Mouse (Mus musculus): Measurements from ENCODE around the gene Cldn14.

The Cldn14 gene

DNA sequence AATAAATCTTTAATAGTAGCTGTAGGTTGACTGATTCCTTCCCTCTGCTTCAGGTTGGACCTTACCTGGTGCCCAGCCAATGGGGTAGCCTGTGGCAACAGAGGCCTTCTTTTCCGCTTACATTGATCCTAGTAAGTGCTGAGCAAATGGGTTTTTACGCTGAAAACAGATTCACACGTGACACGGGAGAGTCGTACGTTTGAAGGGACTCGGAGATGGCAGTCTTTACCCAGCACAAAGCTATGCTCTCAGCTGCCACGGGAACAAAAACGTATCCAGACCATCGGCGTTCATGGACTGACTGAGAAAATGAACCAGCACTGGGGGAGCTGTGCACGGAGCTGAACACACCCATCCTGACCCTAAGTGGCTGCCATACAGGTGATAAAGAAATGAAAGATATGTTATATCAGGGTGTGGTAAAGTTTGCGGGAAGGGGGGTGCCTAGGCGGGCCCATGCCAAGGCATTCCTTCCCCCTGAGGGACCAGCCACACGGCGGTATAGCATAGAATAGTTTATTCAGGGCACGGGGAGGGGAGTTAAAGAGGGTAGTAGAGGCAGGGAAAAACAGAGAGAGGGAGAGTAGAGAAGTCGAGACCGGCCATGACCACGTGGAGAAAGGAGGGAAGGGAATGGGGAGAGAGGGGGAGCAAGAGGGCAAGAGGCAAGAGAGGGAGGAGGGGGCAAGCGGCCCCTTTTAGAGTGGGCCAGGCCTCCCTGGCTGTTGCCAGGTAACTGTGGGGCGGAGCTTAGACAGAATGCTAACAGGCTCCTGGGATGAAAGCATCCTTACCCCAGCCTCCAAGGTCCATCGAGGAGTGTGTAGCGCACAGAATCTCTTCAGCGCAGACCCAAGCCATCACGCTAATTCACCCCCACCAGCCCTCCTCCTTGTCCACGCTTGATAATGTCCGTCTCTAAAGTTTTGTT is 97.6 kb downstream of the Cldn14 start:
- DNase-seq = no peak

- peak; percentile 15 for DNase-seq
Measured at GRCm38 (mm10) chr16:93909936-93910335, 98.7 kb downstream of the Cldn14 start.

- DNase-seq = no peak
Measured at GRCm38 (mm10) chr16:93908196-93908595, 100.4 kb downstream of the Cldn14 start.

DNA sequence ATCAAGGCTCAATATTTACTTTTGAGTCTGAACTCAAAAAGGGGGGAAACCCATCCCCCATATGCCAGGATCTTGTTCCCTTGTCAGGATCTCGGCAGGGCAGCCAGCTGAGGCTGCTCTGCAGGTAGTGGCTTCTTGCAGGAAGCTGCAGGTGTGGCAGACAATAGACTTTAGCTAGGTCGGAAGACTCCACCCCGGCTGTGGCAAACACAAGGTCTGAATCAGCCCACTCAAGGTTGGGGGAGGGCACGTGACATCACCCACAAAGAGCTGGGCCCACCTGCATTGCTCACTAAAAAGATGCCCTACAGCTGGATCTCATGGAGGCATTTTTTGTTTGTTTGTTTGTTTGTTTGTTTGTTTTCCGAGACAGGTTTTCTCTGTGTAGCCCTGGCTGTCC is 100.9 kb downstream of the Cldn14 start:
- DNase-seq = no peak

GRCm38 (mm10) chr16:93906156-93907014 is 102.3 kb downstream of the Cldn14 start:
- peak; percentile 69 for DNase-seq

DNA sequence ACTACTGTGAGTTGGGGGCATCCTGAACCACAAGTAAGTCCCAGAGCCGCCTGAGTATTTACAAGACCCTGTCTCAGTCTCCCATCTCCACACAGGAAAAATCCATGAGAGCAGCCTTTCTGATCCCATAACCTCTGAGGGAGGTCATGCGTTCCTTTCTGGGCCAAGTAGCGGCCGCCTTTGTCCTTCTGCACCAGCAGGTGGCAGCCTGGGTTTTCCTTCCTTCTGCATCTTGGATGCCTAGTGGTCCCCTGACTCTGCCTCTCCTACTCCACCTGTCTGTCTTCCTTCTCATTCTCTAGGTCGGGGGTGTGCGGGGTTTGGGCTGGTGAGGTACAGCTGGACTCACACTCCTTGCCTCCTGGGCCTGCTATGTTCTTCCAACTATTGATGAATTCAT is 105.6 kb downstream of the Cldn14 start:
- DNase-seq = no peak

DNA sequence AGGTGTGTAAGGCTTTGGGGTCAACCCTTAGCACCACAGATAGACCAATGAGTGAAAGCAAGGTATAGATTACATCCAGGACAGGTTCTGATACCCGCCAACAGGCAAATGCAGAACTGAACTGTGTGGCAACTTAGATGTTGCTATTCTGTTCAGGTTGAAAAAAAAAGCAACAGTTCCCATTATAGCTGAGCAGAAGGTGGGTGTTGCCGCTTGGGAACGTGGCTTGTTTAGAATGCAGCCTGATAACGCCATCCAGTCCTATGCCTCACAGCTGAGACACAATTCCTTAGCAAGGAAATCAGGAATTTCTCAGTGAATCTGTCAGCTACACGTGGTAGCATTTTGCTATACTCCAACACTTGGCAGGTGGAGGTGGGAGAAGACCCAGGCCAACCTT is 115.4 kb downstream of the Cldn14 start:
- no peak for DNase-seq

DNA sequence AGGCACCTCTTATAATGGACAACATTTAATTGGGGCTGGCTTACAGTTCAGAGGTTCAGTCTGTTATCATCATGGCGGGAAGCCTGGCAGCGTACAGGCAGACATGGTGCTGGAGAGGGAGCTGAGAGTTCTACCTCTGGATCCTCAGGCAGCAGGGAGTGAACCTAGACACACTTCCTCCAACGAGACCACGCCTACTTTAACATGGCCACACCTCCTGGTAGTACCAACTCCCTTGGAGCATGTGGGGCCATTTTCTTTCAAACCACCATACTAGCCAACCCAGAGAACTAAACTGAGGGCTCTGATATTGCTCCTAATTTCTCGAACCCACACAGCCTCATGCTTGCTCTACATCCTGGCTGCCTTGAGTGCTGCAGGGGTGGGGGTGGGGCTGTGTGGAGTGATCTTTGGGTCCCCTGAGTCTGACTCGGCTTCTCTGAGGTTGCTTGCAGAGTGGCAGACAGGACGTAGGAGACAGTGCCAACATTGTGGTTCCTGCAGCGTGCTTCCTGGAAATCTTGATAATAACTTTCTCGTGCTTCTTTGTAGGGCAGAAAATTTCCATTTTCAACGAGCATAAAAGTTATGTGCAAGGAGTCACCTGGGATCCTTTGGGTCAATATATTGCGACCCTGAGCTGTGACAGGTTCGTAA is 117.6 kb downstream of the Cldn14 start:
- no peak for DNase-seq

GRCm38 (mm10) chr16:93888481-93888880 is 120.2 kb downstream of the Cldn14 start:
- peak; percentile 37 for DNase-seq

DNA sequence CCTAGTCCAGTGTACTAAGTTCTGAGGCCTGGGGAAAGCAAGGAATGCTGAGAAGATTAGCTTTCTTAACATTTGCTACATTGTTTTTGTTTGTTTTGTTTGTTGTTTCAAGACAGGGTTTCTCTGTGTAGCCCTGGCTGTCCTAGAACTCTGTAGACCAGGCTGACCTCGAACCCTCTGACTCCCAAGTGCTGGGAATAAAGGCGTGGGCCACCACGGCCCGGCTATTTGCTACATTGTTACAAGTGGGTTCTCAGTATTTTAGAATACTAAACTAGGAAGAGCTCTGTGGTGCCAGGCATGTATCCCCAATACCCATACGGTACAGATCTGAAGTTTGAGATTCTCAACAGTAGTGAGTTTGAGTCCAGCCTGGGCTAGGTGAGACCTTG is 123.9 kb downstream of the Cldn14 start:
- no peak for DNase-seq

DNA sequence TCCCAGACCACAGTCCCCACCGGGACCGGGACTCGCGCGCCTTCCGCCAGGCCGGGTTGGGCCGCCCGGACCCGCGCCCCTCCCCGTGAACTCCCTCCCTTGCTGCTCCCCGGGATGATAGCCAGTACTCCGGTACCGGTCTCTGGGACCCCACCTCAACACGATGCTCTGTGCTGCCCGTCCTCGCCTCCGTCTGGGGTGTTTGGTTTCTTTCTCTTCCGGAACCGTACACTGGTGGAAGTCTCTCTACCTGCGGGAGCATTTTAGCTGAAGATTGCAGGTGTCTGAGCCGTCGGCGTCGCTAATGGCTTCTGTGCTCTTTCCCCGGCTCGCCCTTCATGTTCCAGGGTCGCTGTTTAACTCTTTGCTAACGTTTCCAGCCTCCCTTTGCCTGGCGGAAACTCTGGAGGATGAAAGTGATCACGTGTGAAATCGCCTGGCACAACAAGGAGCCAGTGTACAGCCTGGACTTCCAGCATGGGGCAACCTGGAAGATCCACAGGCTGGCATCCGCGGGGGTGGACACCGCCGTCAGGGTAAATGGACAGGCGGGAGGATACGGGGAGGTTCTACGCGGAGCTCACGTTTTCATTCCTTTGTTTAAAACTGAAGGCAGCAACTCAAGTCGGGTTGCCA is 124.4 kb downstream of the Cldn14 start:
- DNase-seq = no peak

- DNase-seq = peak; percentile 98
Measured at GRCm38 (mm10) chr16:93883423-93884085, 125.1 kb downstream of the Cldn14 start, which contains the start of gene Chaf1b. Gene Chaf1b (plus strand): TSS chr16:93883901.

DNA sequence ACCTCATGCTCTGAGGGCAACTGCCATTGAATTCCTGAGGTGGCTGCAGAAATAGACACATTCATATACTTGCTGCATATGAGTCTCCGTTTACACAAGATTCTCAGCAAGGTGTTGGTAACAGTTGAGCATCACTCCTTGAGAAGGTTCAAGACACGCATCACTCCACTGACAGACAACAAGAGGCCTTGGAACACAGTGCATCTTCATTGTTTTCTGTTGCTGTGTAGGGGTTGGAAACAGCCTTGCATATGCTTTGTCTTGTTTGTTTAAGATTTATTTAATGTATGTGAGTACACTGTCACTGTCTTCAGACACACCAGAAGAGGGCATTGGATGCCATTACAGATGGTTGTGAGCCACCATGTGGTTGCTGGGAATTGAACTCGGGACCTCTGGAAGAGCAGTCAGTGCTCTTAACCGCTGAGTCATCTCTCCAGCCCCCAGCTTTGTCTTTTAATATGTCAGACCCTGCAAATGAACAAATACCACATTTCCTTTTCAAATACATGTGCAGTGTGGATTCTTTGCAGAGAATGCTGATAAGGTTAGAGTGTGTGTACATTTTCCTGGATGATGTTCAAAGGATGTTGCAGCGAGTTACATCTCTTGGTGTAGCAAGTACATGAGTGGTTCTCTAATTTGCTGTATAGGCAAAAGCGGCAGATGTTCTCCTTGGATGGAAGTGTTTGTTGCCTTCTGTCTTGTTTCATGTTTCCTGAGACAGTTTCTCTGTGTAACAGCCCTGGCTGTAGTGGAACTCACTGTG is 130.8 kb downstream of the Cldn14 start:
- no peak for DNase-seq

GRCm38 (mm10) chr16:93874841-93875240 is 133.8 kb downstream of the Cldn14 start:
- peak; percentile 12 for DNase-seq

Measured in lung, postnatal 36 days (tissue).